Mouse (Mus musculus): ENCODE results near the gene Gm20388. TPM values are rescaled to one million over a fixed set of nuclear protein-coding genes. Genes with fewer than 3 reads are reported as not detected.

The Gm20388 gene
- total RNA-seq, 2 experiments from 2014 or later = 18.5 to 23.8 TPM

DNA sequence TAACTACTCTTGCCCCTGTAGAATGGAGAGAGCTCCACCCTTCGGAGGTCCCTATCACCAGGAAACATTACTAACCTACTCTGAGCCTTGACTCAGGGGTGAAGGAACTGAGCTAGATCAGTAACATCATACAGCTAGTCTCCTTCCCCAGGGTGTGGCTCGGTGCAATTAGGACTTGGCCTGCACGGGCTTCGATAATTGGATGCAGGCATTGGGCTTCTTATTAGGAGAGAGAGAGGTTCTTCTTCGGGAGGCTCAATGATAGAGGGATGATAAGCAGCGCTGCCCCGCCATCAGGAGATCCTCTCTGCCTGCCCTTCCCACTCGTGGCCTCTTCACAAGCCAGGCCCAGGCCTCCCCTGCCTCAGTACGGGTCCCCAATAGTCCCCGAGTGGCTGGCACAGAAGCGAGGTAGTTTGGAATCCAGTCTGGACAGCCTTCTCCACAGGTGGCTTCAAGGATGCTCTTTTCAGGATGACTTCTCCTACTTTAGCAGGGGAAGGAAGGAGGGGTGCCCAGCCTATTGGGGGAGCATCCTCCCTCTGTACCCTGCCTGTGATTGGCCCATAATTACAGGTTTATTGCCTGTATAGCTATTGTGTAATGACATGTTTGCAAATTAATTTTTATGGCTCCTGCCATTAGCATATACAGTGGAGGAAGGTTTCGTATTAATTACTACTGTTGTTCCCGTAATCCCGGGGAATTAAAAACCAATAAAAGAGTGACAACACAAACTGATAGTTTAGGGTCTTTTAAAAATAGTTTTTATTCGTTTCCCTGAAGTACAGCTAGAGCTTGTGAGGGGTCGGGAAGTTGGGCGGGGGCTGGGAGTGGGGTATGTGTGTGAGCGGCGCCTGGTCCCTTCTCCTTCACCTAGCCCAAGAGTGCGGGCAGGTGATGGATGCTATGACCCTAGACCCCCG is 575.2 kb downstream of the Gm20388 start:
- no peak for ATAC-seq (replicated peaks; ENCODE audit: poor library complexity, severe bottlenecking)

DNA sequence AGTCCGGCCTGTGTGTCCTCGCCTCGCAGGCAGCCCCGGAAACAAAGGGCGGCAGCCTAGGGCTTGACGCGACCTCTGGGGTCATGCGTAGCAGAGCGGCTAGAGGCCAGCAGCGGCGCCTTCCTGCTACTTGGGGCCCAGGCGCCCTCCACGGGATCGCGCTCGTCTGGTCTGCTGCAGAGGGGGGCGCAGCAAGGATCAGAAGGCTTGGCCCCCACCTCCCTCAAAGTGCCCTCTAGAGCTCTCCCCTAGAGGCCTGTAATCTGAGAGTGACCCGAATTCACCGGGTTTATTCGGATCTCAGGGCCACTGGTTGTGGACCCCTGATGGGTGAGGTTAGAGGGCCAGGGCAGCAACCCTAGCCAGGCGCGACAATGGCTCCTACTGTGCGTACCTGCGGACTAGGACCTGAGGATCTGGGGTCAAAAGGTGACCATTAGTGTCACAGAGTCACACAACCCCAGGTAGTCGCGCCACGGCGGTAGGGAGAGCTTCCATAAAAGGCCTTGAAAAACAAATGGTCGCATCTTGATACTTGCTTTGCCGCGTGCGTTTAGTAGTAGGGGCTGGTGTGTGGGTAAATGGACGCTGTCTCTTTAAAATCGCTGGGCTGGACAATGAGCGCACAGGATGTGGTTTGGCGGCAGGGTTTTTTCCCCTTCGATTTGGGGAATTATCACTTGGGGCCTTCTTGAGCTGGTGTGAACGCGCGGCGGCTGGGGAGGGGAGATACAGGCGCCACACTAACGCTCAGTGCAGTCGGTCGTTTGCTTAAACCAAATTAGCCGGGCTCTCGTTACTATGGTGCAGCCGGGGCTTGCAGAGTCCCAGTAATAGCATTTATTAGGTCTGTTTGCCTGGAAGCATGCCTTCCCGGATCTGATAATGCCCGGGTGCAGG is 576.1 kb downstream of the Gm20388 start:
- peak; percentile 43 for ATAC-seq (replicated peaks; ENCODE audit: poor library complexity, severe bottlenecking)

DNA sequence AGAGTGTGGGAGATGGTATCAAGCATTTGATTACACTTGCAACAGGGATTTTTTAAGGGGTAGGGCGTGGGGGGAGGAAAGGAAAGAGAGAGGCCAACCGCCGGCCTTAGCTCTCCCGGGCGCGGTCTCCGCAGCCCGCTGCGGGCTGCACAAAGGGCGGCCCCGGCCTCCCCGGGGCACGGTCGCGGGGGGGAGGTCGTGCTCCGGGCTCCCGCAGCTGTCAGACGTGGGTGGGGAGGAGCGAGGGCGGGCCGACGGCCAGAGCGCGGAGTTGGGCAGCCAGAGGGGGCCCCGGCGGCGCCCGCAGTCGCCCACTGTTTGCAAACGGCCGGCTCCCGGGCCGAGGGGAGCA is 576.7 kb downstream of the Gm20388 start:
- 0 out of 2 replicates have a peak, but pooled peaks have one; percentile 1 for ATAC-seq (replicated peaks; ENCODE audit: poor library complexity, severe bottlenecking)

DNA sequence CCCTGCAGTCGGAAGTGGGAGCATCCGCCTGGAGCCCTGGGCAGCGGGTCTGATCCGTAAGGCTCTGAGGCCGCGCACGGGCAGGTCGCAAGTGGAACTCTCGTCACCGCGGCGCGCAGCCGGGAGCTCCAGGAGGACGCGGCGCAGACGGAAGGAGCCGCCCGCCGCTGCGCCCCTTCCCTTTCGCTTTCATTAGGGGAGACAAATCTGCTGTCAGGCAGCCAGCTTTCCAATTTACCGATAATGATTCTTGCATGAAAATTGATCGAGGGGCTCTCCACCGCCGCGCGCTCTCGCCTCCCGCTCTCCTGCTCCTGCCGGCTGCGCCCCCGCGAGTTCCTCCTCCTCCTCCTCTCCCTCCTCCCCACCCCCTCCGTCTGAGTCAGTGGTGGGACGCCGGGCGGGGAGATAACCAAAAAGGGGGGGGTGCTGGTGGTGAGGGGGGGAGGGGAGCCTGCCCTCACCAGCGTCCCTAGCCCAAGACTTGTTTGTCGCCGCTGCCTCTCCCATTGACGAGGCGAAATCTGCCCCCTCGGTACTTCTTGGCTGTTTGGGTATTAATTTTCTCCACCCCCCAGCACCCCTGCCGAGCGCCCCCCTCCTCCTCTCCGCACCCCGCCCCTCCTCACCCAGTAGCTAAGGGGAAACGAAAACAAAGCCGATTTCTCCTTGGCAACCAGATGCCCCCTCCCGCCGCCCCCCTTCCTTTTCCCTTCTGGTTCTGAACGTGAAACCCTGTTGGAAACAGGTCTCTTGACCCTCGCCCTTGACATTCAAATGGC is 577.3 kb downstream of the Gm20388 start:
- peak; percentile 28 for ATAC-seq (replicated peaks; ENCODE audit: poor library complexity, severe bottlenecking)

DNA sequence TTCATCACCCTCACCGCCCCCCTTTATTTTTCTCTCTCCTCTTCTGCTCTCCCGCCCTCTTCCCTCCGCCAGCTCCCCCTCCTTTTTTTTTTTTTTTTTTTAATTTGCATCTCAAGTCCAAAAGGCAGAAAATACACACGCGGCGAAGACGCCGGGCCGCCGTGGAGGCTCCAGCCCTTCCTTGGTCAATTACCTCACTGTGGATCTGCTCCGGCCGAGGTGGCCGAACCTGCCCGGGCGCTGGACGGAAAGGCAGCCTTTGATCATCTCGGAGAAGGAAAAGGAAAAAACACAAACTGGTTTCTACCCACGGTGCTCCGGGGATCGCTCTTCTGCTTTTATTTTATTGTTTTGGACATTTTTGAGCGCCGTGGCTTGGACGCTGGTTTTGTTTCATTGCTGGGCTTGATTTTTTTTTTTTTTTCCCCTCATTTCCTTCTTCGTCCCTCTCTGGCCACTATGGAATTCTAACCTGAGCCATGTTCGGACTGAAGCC is 578.0 kb downstream of the Gm20388 start:
- ATAC-seq (replicated peaks; ENCODE audit: poor library complexity, severe bottlenecking) = no peak

DNA sequence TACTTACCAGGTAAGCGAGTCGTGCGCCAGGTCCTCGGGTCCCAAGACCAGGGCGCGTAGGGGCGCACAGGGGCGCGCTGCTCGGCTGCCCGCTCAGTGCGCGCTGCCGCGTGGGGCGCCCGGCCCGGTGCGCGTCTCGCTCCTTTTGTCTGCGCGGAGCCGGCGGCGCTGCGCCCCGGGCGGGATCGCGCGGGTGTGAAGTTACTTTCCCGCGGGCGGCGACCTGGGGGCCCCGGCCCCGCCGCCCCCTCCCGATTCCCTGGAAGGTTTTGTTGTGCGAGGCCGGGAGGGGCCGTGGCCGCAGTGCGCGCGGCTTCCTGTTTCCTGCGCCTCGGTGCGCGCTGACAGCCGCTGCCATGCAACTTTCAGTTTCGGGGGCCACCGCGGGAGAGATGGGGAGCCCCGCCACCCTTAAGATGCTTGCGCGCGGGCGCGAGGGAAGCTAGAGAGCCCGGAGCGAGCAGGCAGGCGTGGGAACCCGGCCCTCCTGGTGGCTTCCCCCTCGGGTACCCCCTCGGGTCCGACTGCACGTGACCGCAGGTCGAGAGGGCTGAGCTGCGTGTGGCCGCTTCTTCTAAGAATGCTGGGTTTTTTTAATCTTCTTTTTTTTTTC is 578.6 kb downstream of the Gm20388 start:
- peak; percentile 21 for ATAC-seq (replicated peaks; ENCODE audit: poor library complexity, severe bottlenecking)

DNA sequence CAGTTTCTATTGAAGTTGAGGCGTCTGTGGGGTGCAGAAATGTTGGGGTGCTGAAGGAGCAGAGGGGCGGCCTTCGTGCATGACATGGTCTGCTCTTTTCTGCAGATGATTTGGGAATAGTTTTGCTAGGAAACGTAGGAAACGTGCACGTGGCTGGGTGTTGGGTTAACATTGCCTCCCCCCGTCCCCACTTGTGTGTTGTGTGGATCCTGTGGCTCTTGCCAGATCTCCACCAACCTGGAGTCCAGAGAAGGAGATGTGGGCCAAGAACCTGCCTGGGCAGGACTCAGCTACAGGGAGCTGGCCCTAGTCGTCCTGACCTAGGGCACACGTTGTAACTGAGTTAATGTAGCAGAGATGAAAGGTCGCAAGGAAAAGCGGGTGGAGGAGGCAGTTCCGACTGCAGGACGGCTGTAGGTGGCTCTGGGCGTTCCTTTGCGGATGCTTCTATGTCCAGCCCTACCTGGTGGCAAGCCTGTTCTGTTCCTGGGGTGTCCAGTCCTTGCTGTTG is 579.2 kb downstream of the Gm20388 start:
- no peak for ATAC-seq (replicated peaks; ENCODE audit: poor library complexity, severe bottlenecking)

DNA sequence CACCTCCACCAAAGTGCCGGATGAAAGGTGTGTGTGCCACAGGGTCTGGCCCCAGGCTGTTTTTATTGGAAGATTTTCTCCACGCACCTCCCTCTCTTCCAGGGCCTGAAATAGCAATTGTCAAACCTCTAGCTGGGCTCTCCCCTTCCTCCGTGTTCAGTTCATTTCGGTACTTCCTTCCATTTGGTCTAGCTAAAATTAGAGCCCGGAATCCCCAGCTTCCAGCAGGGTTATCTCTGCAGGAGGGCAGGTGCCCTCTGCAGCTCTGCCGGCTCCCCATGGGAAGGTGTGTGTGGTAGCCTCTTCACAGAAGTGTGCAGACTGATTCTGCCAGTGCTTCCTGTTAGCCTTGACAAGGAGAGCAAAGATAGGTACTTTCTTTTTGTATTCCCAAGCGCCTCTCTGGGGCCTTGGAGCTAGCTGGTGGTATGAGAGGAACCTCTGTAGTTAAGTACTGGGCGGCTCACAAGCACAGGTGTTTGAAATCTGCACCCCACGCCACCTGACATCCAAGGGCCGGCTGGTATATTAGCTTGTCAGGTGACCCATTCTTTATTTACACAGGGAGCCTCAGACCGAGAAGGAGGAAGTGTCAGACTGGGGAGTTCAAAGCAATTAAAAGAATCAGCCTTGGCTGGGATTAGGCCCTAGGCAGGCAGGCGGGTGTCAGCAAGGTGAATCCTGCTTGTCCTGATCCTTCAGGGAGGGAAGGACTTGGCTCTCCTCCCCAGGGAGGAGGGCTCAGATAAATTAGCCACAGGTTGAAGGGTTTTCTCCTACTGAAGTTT is 579.9 kb downstream of the Gm20388 start:
- no peak for ATAC-seq (replicated peaks; ENCODE audit: poor library complexity, severe bottlenecking)

DNA sequence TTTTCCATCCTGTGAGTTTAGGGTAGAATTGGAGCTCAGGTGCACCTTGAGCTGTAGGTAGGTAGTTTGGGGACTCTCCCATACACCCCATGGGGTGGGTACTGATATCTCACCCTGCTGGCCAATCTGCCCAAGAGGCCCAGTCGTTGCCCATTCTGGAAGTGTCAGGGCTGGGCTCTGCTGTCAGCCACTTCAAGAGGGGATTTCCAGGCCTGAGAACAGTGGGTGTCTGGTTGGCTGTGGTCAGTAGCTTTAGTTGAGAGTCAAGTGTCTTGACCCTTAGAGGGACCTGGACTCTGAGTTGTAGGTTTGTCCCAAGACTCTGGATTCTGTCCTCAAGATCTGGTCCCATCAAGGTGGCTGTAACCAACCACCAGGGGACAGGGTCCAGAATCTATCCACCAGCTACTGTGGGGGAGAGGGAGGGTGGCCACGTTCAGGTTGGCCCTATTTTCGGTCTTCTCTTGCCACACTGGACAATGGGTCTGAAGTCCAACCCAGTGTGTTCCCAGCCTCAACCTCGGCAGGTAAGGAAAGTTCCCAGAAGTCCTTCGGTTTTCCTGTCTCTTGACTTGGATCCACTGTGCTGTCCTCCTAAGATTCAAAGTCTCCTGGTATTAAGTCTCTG is 580.6 kb downstream of the Gm20388 start:
- no peak for ATAC-seq (replicated peaks; ENCODE audit: poor library complexity, severe bottlenecking)

DNA sequence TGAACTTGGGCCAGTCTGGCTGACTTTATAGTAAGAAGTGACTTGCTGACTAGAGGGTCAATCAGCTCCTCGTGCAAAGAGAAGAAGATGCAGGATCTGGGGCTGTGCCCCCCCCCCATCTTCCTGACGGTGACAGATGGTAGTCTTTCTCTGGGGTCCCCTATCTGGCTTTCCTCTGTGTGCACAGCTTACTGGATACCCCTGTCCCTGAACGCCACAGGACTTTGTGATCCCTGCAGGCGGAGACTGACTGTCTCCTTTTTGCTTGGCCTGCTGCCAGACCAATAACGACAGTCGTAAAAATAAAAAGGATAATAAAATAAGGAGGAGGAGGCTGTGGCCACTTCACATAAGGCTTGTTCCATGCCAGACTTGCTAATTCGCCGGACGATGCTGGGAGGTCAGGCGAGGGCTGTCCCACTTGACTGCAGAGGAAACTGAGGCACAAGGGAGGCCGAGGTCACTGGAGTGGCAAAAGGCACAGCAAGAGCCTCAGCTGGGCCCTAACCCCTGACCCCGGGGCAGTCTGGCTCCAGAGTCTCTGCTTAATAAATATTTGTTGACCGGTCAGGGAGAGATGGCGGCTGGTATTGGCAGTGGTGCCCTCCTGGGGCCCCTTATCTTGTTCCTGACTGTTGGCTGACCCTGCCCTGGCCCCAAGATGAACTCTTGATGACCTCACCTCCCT is 581.7 kb downstream of the Gm20388 start:
- ATAC-seq (replicated peaks; ENCODE audit: poor library complexity, severe bottlenecking) = no peak

DNA sequence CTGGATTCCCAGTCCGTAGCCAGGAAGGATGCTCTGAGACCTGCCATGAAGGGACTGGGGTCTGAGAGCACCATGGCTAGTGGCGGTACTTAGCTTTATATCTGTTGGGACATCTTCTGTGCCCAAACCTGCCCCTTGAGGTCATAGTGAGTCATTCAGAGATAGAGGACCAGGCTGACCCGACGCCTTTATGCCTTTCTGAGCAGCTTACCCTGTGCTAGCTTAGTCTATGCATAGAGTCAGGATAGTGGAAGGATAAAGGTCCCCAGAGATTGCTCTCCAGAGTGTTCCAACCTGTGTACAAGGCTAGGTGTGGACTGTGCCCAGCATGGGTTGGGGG is 582.2 kb downstream of the Gm20388 start:
- no peak for ATAC-seq (replicated peaks; ENCODE audit: poor library complexity, severe bottlenecking)

DNA sequence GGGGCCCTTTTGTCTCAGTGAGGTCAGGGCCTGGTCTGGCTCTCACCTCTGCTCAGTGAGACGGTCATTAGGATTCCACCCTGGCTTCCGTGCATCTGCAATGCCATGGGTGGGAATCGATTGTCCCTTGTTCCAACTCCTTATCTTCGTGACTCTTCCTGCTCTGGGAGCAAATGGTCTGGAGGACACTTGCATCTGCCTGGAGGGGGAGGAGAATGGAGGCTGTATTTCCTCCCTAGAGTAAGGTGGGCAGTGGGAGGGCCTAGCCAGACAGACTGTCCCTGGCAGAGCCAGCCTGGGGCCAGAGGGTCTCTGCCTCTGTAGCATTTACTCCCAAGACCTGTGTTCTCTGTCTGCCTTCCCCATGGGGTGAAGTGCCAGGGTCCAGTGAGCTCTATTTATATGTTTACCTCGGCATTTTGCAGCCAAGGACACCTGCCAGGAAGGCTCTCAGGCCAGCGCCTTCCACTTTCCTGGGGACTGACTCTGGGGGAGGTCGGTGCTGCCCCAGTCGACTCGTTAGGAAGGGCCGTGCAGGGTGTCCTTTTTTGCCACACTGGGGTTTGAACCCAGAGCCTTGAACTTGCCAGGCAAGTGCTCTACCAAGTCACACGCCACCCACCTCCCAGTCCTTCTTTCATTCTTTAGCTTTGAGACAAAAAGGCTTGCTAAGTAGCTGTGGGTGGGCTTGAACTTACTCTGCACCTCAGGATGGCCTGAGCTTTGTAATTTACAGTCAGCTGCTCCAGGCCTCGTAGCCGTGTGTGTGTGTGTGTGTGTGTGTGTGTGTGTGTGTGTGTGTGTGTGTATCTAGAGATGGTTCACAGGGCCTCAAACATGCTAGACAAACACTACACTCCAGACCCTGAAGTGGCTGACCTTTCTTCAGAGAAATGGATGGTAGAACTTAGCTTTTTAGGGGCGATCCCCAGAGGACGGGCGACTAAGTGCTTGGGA is 583.1 kb downstream of the Gm20388 start:
- ATAC-seq (replicated peaks; ENCODE audit: poor library complexity, severe bottlenecking) = no peak

DNA sequence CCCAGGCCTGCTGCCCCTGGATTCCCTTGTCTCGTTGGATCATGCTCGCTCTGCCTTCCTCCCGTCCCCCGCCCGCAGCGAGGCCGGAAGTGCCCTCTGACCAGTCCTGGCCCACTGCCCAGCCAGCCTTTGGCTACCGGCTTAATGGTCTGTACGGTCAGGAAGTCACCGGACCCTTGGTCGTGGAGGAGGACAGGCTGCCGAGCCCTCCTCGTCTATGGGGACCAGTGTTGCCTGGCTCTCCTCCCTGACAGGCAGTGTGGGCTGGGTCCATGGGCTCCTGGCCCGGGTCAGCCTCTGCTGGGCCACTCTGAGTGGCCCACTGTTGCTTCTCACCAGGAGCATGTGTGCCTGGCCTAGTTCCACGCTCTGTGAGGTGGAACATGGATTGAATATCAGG is 584.3 kb downstream of the Gm20388 start:
- 0 out of 2 replicates have a peak, but pooled peaks have one; percentile 7 for ATAC-seq (replicated peaks; ENCODE audit: poor library complexity, severe bottlenecking)

DNA sequence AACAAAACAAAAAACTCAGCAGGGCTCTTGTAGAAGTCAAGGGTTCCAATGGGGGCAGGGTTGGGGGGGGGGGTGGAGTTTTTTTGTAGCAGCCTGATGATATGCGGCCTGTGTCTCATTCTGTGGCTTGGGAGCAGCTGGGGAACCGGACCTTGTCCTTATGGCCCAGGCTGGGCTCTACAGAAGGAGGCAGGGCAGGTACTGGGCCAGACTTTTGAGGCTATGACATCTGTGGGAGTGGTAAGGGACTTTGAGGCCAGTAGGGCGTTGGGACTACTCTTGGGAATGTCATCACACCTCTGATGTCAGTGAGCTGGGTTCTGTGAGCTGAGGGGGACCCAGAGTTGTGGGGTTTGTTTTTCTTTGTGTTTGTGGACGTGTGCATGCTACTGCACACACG is 584.8 kb downstream of the Gm20388 start:
- ATAC-seq (replicated peaks; ENCODE audit: poor library complexity, severe bottlenecking) = no peak

DNA sequence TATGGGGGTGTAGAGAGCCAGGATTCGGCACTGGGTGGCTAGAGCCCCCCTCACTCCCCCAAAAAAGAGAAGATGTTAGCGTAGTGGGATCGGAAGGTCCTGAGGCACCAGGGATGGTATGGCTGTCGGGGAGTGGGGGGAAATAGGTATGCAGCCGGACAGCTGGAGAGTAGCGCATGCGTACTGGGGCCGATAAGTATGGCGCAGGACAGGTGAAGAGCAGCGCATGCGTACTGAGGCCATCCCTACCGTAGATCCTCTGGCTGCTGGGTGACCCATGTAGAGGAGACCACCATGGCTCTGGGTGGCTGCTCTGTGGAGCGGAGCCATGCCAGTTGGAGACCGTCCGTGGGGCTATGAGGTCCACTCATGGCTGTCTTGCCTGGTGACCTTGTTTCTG is 585.8 kb downstream of the Gm20388 start:
- ATAC-seq (replicated peaks; ENCODE audit: poor library complexity, severe bottlenecking) = no peak

DNA sequence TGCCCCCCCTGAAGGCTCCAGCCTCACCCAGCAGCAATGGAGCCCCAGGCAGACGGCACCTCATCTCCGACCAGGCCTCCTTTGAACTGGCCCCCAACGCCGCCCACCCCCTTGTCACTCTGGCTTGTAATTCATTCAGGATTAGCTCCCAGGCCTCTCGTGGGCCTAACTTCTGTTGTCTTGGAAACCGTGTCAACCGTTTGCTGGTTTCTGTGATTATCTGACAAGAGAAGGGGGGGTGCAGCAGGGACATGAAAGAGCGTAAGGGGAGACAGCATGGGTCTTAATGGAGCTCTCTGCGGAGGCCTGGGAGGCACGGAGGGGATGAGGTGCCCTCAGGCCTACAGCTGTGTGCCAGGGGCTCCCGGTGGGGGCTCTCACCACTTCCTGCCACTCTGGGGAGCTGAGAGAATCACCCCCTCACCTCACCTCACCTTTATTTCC is 586.9 kb downstream of the Gm20388 start:
- ATAC-seq (replicated peaks; ENCODE audit: poor library complexity, severe bottlenecking) = no peak

DNA sequence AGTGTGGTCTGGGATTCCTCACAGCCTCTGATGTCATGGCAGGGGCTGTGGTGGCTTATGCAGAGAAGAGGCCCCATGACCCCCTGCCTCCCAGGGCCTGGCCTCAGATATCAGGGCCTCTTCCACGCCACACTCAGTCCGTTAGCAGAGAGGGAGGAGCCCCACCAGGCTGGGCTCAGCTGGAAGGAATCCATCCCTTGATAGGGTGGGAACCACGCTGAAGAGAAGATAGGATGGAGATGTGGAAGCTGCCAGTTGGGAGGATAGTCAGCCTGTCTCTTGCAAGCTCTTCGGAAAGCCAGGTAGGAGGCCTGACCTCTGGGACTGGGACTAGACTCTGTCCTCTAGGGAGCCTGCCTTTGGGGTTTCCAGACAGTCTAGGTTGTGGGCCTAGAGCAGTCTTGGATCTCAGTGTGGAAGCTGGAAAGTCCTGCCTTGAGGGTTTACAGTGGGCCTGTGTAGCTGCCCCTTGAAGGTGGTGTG is 587.7 kb downstream of the Gm20388 start:
- no peak for ATAC-seq (replicated peaks; ENCODE audit: poor library complexity, severe bottlenecking)
